Mouse (Mus musculus) cerebellum, adult 2 months (tissue): ENCODE measurements at regions not wholly inside any gene's neighbourhood (a gene's known extent, or its start where the extent isn't known, plus 50 kb on each side); places are given as distances from the start of the nearest gene placed in this dataset.

Experiments
- CTCF ChIP-seq: fragments of 200-500 bp; IDR thresholded peaks from 2 replicates; pipeline ENCODE4 v1.5.1; 2011; ENCODE audit warnings: low read depth, mild to moderate bottlenecking, control low read depth, low read length, moderate library complexity, borderline replicate concordance; ENCODE audit not compliant: insufficient read depth
- POLR2A ChIP-seq: fragments of 200-500 bp; IDR thresholded peaks from 2 replicates; pipeline ENCODE4 v1.6.1; 2011; ENCODE audit warnings: low read length, control low read depth, borderline replicate concordance; ENCODE audit not compliant: insufficient read depth

DNA sequence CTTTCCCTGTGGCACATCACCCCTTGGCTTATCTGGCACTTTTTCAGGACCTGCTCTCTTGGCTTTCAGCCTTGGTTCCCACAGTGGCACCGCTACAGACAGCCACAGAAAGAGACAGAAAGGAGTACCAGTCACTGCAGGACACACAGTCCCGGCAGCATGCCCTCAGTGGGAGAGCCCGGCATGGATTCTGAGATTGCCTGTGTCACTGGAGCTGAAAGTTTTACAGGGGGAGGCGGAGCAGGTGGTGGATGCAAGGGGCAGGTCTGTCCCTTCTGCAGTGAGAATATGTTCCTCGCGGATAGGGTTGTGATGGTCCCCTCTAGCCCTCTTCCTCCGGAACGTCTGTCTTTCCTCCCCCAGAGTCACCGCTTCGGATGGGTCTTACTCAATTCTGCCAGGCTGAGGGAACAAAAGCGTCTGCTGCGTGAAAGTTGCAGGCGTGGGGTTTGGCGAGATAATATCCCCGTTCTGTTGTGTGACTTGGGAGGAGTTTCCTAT lies 162.3 kb upstream of the Fstl4 start:
- TF ChIP-seq POLR2A (no peak), CTCF (no peak)
